Mouse (Mus musculus) kidney, adult 2 months (tissue): ENCODE measurements at regions not wholly inside any gene's neighbourhood (a gene's known extent, or its start where the extent isn't known, plus 50 kb on each side); places are given as distances from the start of the nearest gene placed in this dataset.

ENCODE experiments used
- DNase-seq: peaks from one replicate; pipeline ENCODE4 v3.0.0; 2021
- H3K27ac ChIP-seq: fragments of 200-500 bp; 2 replicates; pipeline ENCODE4 v1.5.1; 2012; ENCODE audit warnings: low read depth, low read length, control low read depth, inconsistent platforms; ENCODE audit not compliant: insufficient read depth
- H3K27me3 ChIP-seq: fragments of 200-500 bp; replicated peaks from 2 replicates; pipeline ENCODE4 v1.6.1; 2012; ENCODE audit warnings: mild to moderate bottlenecking, moderate library complexity, low read length, inconsistent platforms; ENCODE audit not compliant: control insufficient read depth, insufficient read depth
- H3K36me3 ChIP-seq: fragments of 200-500 bp; 2 replicates; pipeline ENCODE4 v1.6.1; 2012; ENCODE audit warnings: mild to moderate bottlenecking, moderate library complexity, low read length, inconsistent platforms; ENCODE audit not compliant: control insufficient read depth, insufficient read depth
- H3K4me1 ChIP-seq: fragments of 200-500 bp; 2 replicates; pipeline ENCODE4 v1.6.1; 2011; ENCODE audit warnings: low read length; ENCODE audit not compliant: control insufficient read depth, insufficient read depth
- H3K4me3 ChIP-seq: fragments of 200-500 bp; 2 replicates; pipeline ENCODE4 v1.5.1; 2011; ENCODE audit warnings: mild to moderate bottlenecking, low read depth, low read length, control low read depth; ENCODE audit not compliant: insufficient read depth
- CTCF ChIP-seq: fragments of 200-500 bp; conservative IDR thresholded peaks from 2 replicates; pipeline ENCODE4 v1.5.1; 2011; ENCODE audit warnings: low read depth, mild to moderate bottlenecking, control low read depth, low read length, moderate library complexity, mixed read lengths; ENCODE audit not compliant: insufficient read depth, insufficient read length
- POLR2A ChIP-seq: fragments of 200-500 bp; IDR thresholded peaks from one replicate; pipeline ENCODE4 v1.6.1; 2011; ENCODE audit warnings: low read depth, low read length, control low read depth
- WGBS: fragments of 180-500 bp; shearing (Covaris S2); methylation state at CpG from one replicate; pipeline ENCODE4 v1.1.7; 2018; 5-methylcytosine and 5-hydroxymethylcytosine counted together

GRCm38 (mm10) chr15:36880602-36881001 is 127.0 kb downstream of the Zfp706 start:
- no peak overlapping the region for H3K4me3 ChIP-seq
- no peak overlapping the region for H3K27ac ChIP-seq
- DNase-seq = no peak
- no peaks in the 10 kb centered on the region for H3K36me3 ChIP-seq
- TF ChIP-seq CTCF (no peak), POLR2A (no peak)
- no peaks in the 10 kb centered on the region for H3K27me3 ChIP-seq
- WGBS = 97% methylated on average over 3 of the region's 3 CpGs
- peaks cover 35% of the 10 kb centered on the region for H3K4me1 ChIP-seq

- Histone ChIP-seq H3K27ac (peak overlapping the region; percentile 20), H3K36me3 (no peaks in the 10 kb centered on the region), H3K27me3 (no peaks in the 10 kb centered on the region), H3K4me1 (peaks cover 35% of the 10 kb centered on the region), H3K4me3 (no peak overlapping the region)
- 63% methylated on average over 7 of the region's 7 CpGs for WGBS
- TF ChIP-seq POLR2A (no peak), CTCF (no peak)
- DNase-seq = peak; percentile 55
These were observed 128.0 kb downstream of the Zfp706 start for GRCm38 (mm10) chr15:36879587-36879986.

GRCm38 (mm10) chr15:36878960-36879359 is 128.6 kb downstream of the Zfp706 start:
- no peak for TF ChIP-seq CTCF
- no peak overlapping the region for H3K4me3 ChIP-seq
- no peaks in the 10 kb centered on the region for H3K36me3 ChIP-seq
- H3K27ac ChIP-seq = no peak overlapping the region; the same call in 1 of the 2 replicates
- no peaks in the 10 kb centered on the region for H3K27me3 ChIP-seq
- 38% methylated on average over 5 of the region's 5 CpGs for WGBS
- H3K4me1 ChIP-seq = peaks cover 39% of the 10 kb centered on the region
- no peak for DNase-seq

GRCm38 (mm10) chr15:36878276-36878675 is 129.3 kb downstream of the Zfp706 start:
- Histone ChIP-seq H3K4me1 (peaks cover 46% of the 10 kb centered on the region), H3K27me3 (no peaks in the 10 kb centered on the region), H3K4me3 (no peak overlapping the region), H3K27ac (no peak overlapping the region), H3K36me3 (no peaks in the 10 kb centered on the region)
- 75% methylated on average over 3 of the region's 3 CpGs for WGBS
- TF ChIP-seq POLR2A = no peak
- no peak for TF ChIP-seq CTCF
- no peak for DNase-seq

- Histone ChIP-seq H3K4me1 (peaks cover 46% of the 10 kb centered on the region), H3K4me3 (no peak overlapping the region)
- TF ChIP-seq CTCF (no peak), POLR2A (no peak)
These were observed 130.1 kb downstream of the Zfp706 start for GRCm38 (mm10) chr15:36877501-36877900.

GRCm38 (mm10) chr15:36875980-36876778 is 131.4 kb downstream of the Zfp706 start:
- 71% methylated on average over 10 of the region's 10 CpGs for WGBS
- Histone ChIP-seq H3K27me3 (no peaks in the 10 kb centered on the region), H3K27ac (peak overlapping the region; percentile 12), H3K4me1 (peaks cover 35% of the 10 kb centered on the region), H3K4me3 (no peak overlapping the region), H3K36me3 (no peaks in the 10 kb centered on the region)
- DNase-seq = peak; percentile 56
- no peak for TF ChIP-seq CTCF
- TF ChIP-seq POLR2A = no peak

More at GRCm38 (mm10) chr15:36877501-36877900, 130.1 kb downstream of the Zfp706 start:
- Histone ChIP-seq H3K27ac (no peak overlapping the region), H3K36me3 (no peaks in the 10 kb centered on the region), H3K27me3 (no peaks in the 10 kb centered on the region)
- 78% methylated on average over 7 of the region's 7 CpGs for WGBS
- DNase-seq = no peak

GRCm38 (mm10) chr15:36874555-36874954 is 133.0 kb downstream of the Zfp706 start:
- no peak overlapping the region for H3K4me3 ChIP-seq
- TF ChIP-seq POLR2A (no peak), CTCF (no peak)
- no peaks in the 10 kb centered on the region for H3K27me3 ChIP-seq
- peak overlapping the region; percentile 79; the same call in 1 of the 2 replicates for H3K27ac ChIP-seq
- peaks cover 29% of the 10 kb centered on the region for H3K4me1 ChIP-seq
- no peak for DNase-seq
- H3K36me3 ChIP-seq = no peaks in the 10 kb centered on the region
- WGBS = 97% methylated on average over 4 of the region's 4 CpGs

GRCm38 (mm10) chr15:36873884-36874243 is 133.7 kb downstream of the Zfp706 start:
- Histone ChIP-seq H3K36me3 (no peaks in the 10 kb centered on the region), H3K4me1 (peaks cover 22% of the 10 kb centered on the region), H3K27ac (peak overlapping the region; percentile 79), H3K27me3 (no peaks in the 10 kb centered on the region), H3K4me3 (no peak overlapping the region)
- DNase-seq = no peak
- no peak for TF ChIP-seq POLR2A
- TF ChIP-seq CTCF = no peak
- WGBS = 46% methylated on average over 5 of the region's 5 CpGs
